Mouse (Mus musculus) liver, postnatal 0 days (tissue): ENCODE data around the gene Col25a1.

Experiments used
- CTCF ChIP-seq: sonication (generic); IDR thresholded peaks from 2 replicates; pipeline ENCODE4 v1.5.1; 2016; ENCODE audit warnings: antibody characterized with exemption, low read depth
- EP300 ChIP-seq: IDR thresholded peaks from 2 replicates; pipeline ENCODE4 v1.6.1; 2016; ENCODE audit warnings: antibody characterized with exemption, low read depth, mild to moderate bottlenecking

GRCm38 (mm10) chr3:130153117-130153516, 21.8 kb downstream of the Col25a1 start:
- TF ChIP-seq EP300 (no peak), CTCF (no peak)
